Mouse (Mus musculus) splenic B cell, adult 2 months (primary cell): ENCODE measurements at regions not wholly inside any gene's neighbourhood (a gene's known extent, or its start where the extent isn't known, plus 50 kb on each side); places are given as distances from the start of the nearest gene placed in this dataset.

Source experiments
- DNase-seq: peaks from one replicate; pipeline ENCODE4 v3.0.0-alpha.2; 2011; ENCODE audit warnings: low read depth, low spot score
- H3K27me3 ChIP-seq: 2 replicates; pipeline ENCODE4 v1.6.1; 2012; ENCODE audit warnings: mild to moderate bottlenecking, low read length, moderate library complexity, mixed read lengths; ENCODE audit not compliant: control insufficient read depth, poor library complexity, insufficient read depth, severe bottlenecking
- H3K36me3 ChIP-seq: 2 replicates; pipeline ENCODE4 v1.6.1; 2012; ENCODE audit warnings: mild to moderate bottlenecking, low read length, moderate library complexity, mixed read lengths; ENCODE audit not compliant: control insufficient read depth, poor library complexity, insufficient read depth, severe bottlenecking

- H3K27me3 ChIP-seq = no peaks in the 10 kb centered on the region
- DNase-seq = peak; percentile 28
- peaks cover 3% of the 10 kb centered on the region; the same call in 1 of the 2 replicates for H3K36me3 ChIP-seq
These were observed 185.8 kb upstream of the Mkln1 start for GRCm38 (mm10) chr6:31212694-31213093.

GRCm38 (mm10) chr6:31213161-31213560, 185.4 kb upstream of the Mkln1 start:
- Histone ChIP-seq H3K27me3 (no peaks in the 10 kb centered on the region), H3K36me3 (peaks cover 3% of the 10 kb centered on the region; the same call in 1 of the 2 replicates)
- peak; percentile 42 for DNase-seq

DNA sequence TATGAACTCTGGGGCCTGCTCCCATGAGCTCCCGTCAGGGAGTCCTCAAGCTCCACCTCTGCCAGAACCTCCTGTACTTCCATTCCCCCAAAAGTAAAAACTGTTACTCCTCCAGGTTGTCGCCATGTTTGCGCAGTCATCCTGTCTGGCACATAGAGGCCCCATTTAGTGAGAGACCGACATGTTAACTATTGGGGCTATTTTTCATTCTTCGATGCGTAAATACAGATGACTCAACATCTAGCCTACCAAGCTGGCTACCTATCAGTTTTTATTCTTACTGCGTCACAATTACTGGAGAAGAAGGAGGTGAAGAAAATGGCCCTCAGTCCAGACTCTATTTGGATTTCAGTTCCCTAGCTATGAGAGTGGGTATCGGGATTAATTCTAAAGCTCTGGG, 182.9 kb upstream of the Mkln1 start:
- no peak for DNase-seq
- peaks cover 3% of the 10 kb centered on the region; the same call in 1 of the 2 replicates for H3K36me3 ChIP-seq
- H3K27me3 ChIP-seq = 0 out of 2 replicates have a peak, but pooled peaks cover 3% of the 10 kb centered on the region

- peak; percentile 95 for DNase-seq
- peaks cover 2% of the 10 kb centered on the region; the same call in 1 of the 2 replicates for H3K36me3 ChIP-seq
- 0 out of 2 replicates have a peak, but pooled peaks cover 3% of the 10 kb centered on the region for H3K27me3 ChIP-seq
These were observed 182.1 kb upstream of the Mkln1 start for GRCm38 (mm10) chr6:31216206-31217059.

GRCm38 (mm10) chr6:31217060-31217541, 181.4 kb upstream of the Mkln1 start:
- 0 out of 2 replicates have a peak, but pooled peaks cover 3% of the 10 kb centered on the region for H3K27me3 ChIP-seq
- DNase-seq = peak; percentile 66
- H3K36me3 ChIP-seq = peaks cover 2% of the 10 kb centered on the region; the same call in 1 of the 2 replicates

GRCm38 (mm10) chr6:31217641-31218138, 180.8 kb upstream of the Mkln1 start:
- H3K27me3 ChIP-seq = 0 out of 2 replicates have a peak, but pooled peaks cover 3% of the 10 kb centered on the region
- peaks cover 2% of the 10 kb centered on the region; the same call in 1 of the 2 replicates for H3K36me3 ChIP-seq
- DNase-seq = peak; percentile 75

GRCm38 (mm10) chr6:31218139-31218750, 180.3 kb upstream of the Mkln1 start:
- Histone ChIP-seq H3K27me3 (0 out of 2 replicates have a peak, but pooled peaks cover 3% of the 10 kb centered on the region), H3K36me3 (peaks cover 2% of the 10 kb centered on the region; the same call in 1 of the 2 replicates)
- peak; percentile 93 for DNase-seq

DNA sequence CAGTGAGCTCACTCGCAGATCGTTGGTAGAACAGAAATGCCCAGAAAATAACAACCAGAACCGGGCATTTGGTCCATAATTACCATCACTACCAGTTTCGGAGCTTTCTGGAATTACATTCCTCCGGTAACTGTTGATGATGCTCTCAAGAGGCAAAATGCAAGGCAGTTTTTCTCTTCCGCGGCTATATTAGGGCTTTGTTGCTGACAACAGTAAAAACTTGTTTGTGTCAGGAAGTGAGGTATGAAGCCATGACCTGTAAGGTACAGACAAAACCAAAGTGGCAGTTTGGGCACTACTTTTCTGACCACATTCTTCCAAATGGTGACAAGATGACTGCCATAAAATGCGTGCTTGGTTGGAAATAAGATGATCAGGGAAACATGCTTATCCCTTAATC, 179.7 kb upstream of the Mkln1 start:
- Histone ChIP-seq H3K36me3 (peaks cover 2% of the 10 kb centered on the region; the same call in 1 of the 2 replicates), H3K27me3 (0 out of 2 replicates have a peak, but pooled peaks cover 3% of the 10 kb centered on the region)
- peak; percentile 62 for DNase-seq

DNA sequence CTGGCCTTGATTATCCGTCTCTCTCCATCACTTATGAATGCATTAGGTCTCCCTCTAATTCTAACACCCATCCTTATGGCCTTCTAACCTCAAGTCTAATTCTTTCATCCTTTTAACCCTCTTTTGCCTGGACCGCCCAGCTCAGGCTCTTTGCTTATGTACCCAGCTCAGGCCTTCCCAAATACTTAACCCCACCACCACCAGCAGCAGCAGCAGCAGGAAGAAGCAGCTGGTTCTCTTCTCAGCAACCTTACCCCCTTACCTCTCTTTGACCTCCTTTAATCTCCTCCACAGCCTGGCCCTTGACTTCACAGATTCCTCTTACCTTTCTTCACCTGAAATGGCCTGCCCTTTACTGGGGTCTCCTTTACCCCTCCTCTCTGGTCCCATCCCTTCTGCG, 178.8 kb upstream of the Mkln1 start:
- Histone ChIP-seq H3K27me3 (0 out of 2 replicates have a peak, but pooled peaks cover 3% of the 10 kb centered on the region), H3K36me3 (peaks cover under 1% of the 10 kb centered on the region; the same call in 1 of the 2 replicates)
- peak; percentile 15 for DNase-seq

DNA sequence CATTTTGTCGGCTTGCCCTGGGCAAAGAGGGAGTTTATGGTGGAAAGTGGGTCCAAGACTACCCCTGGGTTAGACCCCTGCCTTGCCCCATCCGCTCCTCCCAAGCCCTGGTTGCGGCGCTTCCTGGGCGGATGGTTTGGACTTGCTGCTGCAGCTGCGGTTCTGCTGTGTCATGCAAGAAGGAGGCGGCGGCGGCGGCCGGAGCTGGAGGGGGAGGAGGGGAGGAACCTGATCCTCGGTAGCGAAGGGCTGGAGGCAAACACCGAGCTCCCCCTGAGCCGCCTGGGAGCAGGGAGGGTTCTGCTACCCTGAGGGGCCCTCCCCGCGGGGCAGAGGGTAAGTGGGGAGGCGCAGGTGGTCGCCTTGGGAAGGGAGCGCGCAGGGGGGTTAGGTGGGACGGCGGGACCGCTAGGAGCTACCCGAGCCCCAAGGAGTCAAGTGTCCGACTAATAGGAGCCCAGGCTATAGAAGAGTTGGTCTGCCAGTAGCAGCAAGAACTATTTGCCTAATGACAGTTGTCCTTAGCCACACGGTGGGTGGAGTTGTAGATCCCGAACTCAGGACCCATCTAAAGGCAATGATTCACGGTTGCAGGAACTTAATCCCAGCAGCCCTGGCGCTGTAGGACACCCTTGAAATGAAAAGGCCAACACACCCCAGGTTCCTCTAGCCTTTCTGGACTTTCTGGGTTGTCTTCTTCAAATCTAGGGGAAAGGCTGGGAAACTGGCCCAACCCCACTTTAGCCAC, 178.2 kb upstream of the Mkln1 start:
- no peaks in the 10 kb centered on the region for H3K36me3 ChIP-seq
- peak; percentile 54 for DNase-seq
- H3K27me3 ChIP-seq = 0 out of 2 replicates have a peak, but pooled peaks cover 3% of the 10 kb centered on the region

GRCm38 (mm10) chr6:31221490-31221889, 177.0 kb upstream of the Mkln1 start:
- DNase-seq = peak; percentile 87
- 0 out of 2 replicates have a peak, but pooled peaks cover 3% of the 10 kb centered on the region for H3K27me3 ChIP-seq
- H3K36me3 ChIP-seq = no peaks in the 10 kb centered on the region

DNA sequence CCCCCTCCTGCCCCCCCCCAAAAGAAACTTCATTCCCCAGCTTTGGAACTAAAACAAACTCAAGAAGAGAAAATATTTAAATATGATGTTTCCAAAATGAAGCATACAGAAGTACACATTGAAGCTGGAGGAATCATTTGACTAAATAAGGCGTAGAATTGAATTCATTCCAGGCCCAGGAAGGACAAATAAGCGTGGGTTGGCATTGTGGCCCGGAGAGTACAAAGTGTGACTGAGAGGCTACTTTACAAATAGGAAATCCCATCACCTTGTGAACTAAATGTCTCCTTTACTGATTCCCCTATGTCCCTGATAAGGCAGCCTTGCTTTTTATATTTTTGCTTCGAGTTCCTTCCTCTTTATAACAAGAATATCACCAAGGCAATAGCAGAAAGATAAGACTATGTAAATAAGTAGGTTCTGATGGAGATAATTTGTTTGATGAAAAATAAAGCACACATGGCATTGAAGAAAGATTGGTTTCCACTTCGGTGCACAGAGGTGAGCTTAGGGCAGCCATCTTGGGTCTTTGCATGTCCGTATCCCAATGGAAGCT, 176.4 kb upstream of the Mkln1 start:
- Histone ChIP-seq H3K27me3 (0 out of 2 replicates have a peak, but pooled peaks cover 3% of the 10 kb centered on the region), H3K36me3 (no peaks in the 10 kb centered on the region)
- DNase-seq = peak; percentile 34

GRCm38 (mm10) chr6:31227406-31227805, 171.1 kb upstream of the Mkln1 start:
- DNase-seq = no peak

DNA sequence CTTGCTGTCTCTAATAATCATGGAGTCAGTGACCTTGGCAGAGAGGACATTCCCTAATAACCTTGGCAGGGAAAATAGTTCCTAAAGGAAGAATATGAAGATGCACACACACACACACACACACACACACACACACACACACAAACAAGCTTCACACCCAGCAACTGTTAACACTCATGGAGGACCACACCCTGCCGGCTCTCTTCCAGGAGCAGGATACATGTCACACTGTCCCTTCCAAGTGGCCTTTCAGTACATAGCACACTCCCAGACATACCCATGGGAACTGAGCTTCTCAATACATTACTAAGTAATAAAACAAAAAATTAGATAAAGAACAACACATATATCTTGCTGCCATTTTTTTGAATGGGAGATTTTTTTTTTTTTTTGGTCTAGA, 170.5 kb upstream of the Mkln1 start:
- DNase-seq = no peak

More at GRCm38 (mm10) chr6:31227406-31227805, 171.1 kb upstream of the Mkln1 start:
- H3K36me3 ChIP-seq = no peaks in the 10 kb centered on the region
- no peaks in the 10 kb centered on the region for H3K27me3 ChIP-seq

More for the DNA sequence above, 170.5 kb upstream of the Mkln1 start:
- no peaks in the 10 kb centered on the region for H3K36me3 ChIP-seq
- no peaks in the 10 kb centered on the region for H3K27me3 ChIP-seq
